Mouse (Mus musculus) ES-Bruce4 (cell line): ENCODE measurements at regions not wholly inside any gene's neighbourhood (a gene's known extent, or its start where the extent isn't known, plus 50 kb on each side); places are given as distances from the start of the nearest gene placed in this dataset.

Experiments used
- CTCF ChIP-seq: IDR thresholded peaks from one replicate; pipeline ENCODE4 v1.8.1; 2011; ENCODE audit warnings: low read depth, low read length
- EP300 ChIP-seq: IDR thresholded peaks from 2 replicates; pipeline ENCODE4 v1.6.1; 2011; ENCODE audit warnings: low read depth, low read length; ENCODE audit not compliant: insufficient read depth
- POLR2A ChIP-seq: IDR thresholded peaks from one replicate; pipeline ENCODE4 v1.8.1; 2011; ENCODE audit warnings: low read length; ENCODE audit not compliant: insufficient read depth

- TF ChIP-seq CTCF = no peak
- TF ChIP-seq EP300 = no peak
- no peak for TF ChIP-seq POLR2A
Observed at GRCm38 (mm10) chr4:54471009-54471408, 473.8 kb upstream of the Zfp462 start.
